Mouse (Mus musculus) heart, embryonic 10.5 days (tissue): ENCODE data around the gene Rarg. TPM values are rescaled to one million over a fixed set of nuclear protein-coding genes. Genes with fewer than 3 reads are reported as not detected.

ENCODE experiments used
- DNase-seq: peaks from one replicate; pipeline ENCODE4 v3.0.0-alpha.2; 2017; ENCODE audit warnings: low spot score
- H3K27ac ChIP-seq: fragments of 300-500 bp; sonication (generic); 2 replicates; pipeline ENCODE4 v1.5.1; 2016; ENCODE audit warnings: mild to moderate bottlenecking
- H3K27me3 ChIP-seq: fragments of 300-500 bp; sonication (generic); 2 replicates; pipeline ENCODE4 v1.6.1; 2016; ENCODE audit warnings: mild to moderate bottlenecking; ENCODE audit not compliant: poor library complexity, insufficient read depth, severe bottlenecking
- H3K36me3 ChIP-seq: fragments of 300-500 bp; sonication (generic); 2 replicates; pipeline ENCODE4 v1.6.1; 2016; ENCODE audit warnings: mild to moderate bottlenecking, moderate library complexity
- H3K4me1 ChIP-seq: fragments of 300-500 bp; sonication (generic); 2 replicates; pipeline ENCODE4 v1.6.1; 2016; ENCODE audit warnings: mild to moderate bottlenecking
- H3K4me3 ChIP-seq: fragments of 300-500 bp; sonication (generic); 2 replicates; pipeline ENCODE4 v1.5.1; 2016; ENCODE audit warnings: mild to moderate bottlenecking, moderate library complexity
- H3K9me3 ChIP-seq: fragments of 300-500 bp; sonication (generic); 2 replicates; pipeline ENCODE4 v1.6.1; 2016; ENCODE audit warnings: mild to moderate bottlenecking, moderate library complexity
- WGBS: fragments of 180-500 bp; shearing (Covaris S2); methylation state at CpG from one replicate; pipeline ENCODE4 v1.1.7; 2016; 5-methylcytosine and 5-hydroxymethylcytosine counted together
- polyA plus RNA-seq: library from polyadenylated mRNA; unstranded; fragments of >200 nt; fragmentation: Nextera tagmentation; extraction: Ambion mirVana; gene quantifications from 2 replicates; pipeline ENCODE4 v1.2.1, GENCODE M21; 2016

The Rarg gene
- polyA plus RNA-seq, 1 experiment from 2014 or later: 17.3 TPM

GRCm38 (mm10) chr15:102224186-102224991, 32.9 kb downstream of the Rarg start:
- 3% methylated on average over 43 of the region's 43 CpGs for WGBS
- H3K4me1 ChIP-seq: peaks cover 15% of the 10 kb centered on the region
- peaks cover 34% of the 10 kb centered on the region for H3K27me3 ChIP-seq
- no peaks in the 10 kb centered on the region for H3K9me3 ChIP-seq
- peak overlapping the region; percentile 47; the same call in 1 of the 2 replicates for H3K27ac ChIP-seq
- peak; percentile 87 for DNase-seq
- H3K36me3 ChIP-seq: no peaks in the 10 kb centered on the region
- H3K4me3 ChIP-seq: peak overlapping the region; percentile 63

- 58% methylated on average over 10 of the region's 10 CpGs for WGBS
- Histone ChIP-seq H3K4me3 (no peak overlapping the region), H3K27ac (no peak overlapping the region), H3K4me1 (peaks cover 16% of the 10 kb centered on the region), H3K36me3 (peaks cover 4% of the 10 kb centered on the region), H3K27me3 (peaks cover 31% of the 10 kb centered on the region), H3K9me3 (no peaks in the 10 kb centered on the region)
- no peak for DNase-seq
Observed at GRCm38 (mm10) chr15:102222386-102222785, 34.9 kb downstream of the Rarg start.

- DNase-seq: no peak
- 77% methylated on average over 7 of the region's 7 CpGs for WGBS
- Histone ChIP-seq H3K27ac (peak overlapping the region; percentile 36; the same call in 1 of the 2 replicates), H3K36me3 (peaks cover 51% of the 10 kb centered on the region), H3K4me1 (peaks cover 18% of the 10 kb centered on the region), H3K27me3 (peaks cover 6% of the 10 kb centered on the region), H3K4me3 (no peak overlapping the region), H3K9me3 (no peaks in the 10 kb centered on the region)
Observed at GRCm38 (mm10) chr15:102217325-102217724, 40.0 kb downstream of the Rarg start.

GRCm38 (mm10) chr15:102216459-102217228, 40.7 kb downstream of the Rarg start:
- Histone ChIP-seq H3K9me3 (no peaks in the 10 kb centered on the region), H3K27me3 (no peaks in the 10 kb centered on the region), H3K27ac (peak overlapping the region; percentile 6; the same call in 1 of the 2 replicates), H3K4me3 (no peak overlapping the region), H3K36me3 (peaks cover 57% of the 10 kb centered on the region), H3K4me1 (peaks cover 22% of the 10 kb centered on the region)
- 81% methylated on average over 16 of the region's 16 CpGs for WGBS
- DNase-seq: no peak

GRCm38 (mm10) chr15:102215624-102216023, 41.7 kb downstream of the Rarg start:
- no peak overlapping the region for H3K27ac ChIP-seq
- H3K4me1 ChIP-seq: peaks cover 24% of the 10 kb centered on the region
- H3K9me3 ChIP-seq: no peaks in the 10 kb centered on the region
- DNase-seq: no peak
- no peaks in the 10 kb centered on the region for H3K27me3 ChIP-seq
- H3K36me3 ChIP-seq: peaks cover 65% of the 10 kb centered on the region
- WGBS: 77% methylated on average over 6 of the region's 6 CpGs
- no peak overlapping the region for H3K4me3 ChIP-seq

- Histone ChIP-seq H3K27me3 (no peaks in the 10 kb centered on the region), H3K9me3 (no peaks in the 10 kb centered on the region), H3K4me1 (peaks cover 24% of the 10 kb centered on the region), H3K36me3 (peaks cover 80% of the 10 kb centered on the region), H3K27ac (no peak overlapping the region), H3K4me3 (no peak overlapping the region)
- DNase-seq: no peak
- 40% methylated on average over 2 of the region's 2 CpGs for WGBS
Observed at GRCm38 (mm10) chr15:102214132-102214531, 43.2 kb downstream of the Rarg start.

- Histone ChIP-seq H3K36me3 (peaks cover 94% of the 10 kb centered on the region), H3K27ac (0 out of 2 replicates have a peak overlapping the region, but pooled peaks have one; percentile 2), H3K9me3 (no peaks in the 10 kb centered on the region), H3K4me3 (no peak overlapping the region), H3K27me3 (no peaks in the 10 kb centered on the region), H3K4me1 (peaks cover 18% of the 10 kb centered on the region)
- 74% methylated on average over 6 of the region's 6 CpGs for WGBS
- no peak for DNase-seq
Observed at GRCm38 (mm10) chr15:102211895-102212294, 45.4 kb downstream of the Rarg start.

GRCm38 (mm10) chr15:102210816-102211215, 46.5 kb downstream of the Rarg start:
- no peak for DNase-seq
- Histone ChIP-seq H3K9me3 (no peaks in the 10 kb centered on the region), H3K27me3 (no peaks in the 10 kb centered on the region), H3K4me1 (peaks cover 9% of the 10 kb centered on the region), H3K36me3 (peaks cover 93% of the 10 kb centered on the region), H3K4me3 (no peak overlapping the region), H3K27ac (no peak overlapping the region)
- WGBS: 93% methylated on average over 4 of the region's 4 CpGs

GRCm38 (mm10) chr15:102209114-102209513, 48.2 kb downstream of the Rarg start:
- no peaks in the 10 kb centered on the region for H3K9me3 ChIP-seq
- no peak overlapping the region for H3K4me3 ChIP-seq
- WGBS: 92% methylated on average over 8 of the region's 8 CpGs
- H3K27ac ChIP-seq: no peak overlapping the region
- H3K4me1 ChIP-seq: peaks cover 25% of the 10 kb centered on the region
- H3K27me3 ChIP-seq: no peaks in the 10 kb centered on the region
- no peak for DNase-seq
- peaks cover 91% of the 10 kb centered on the region for H3K36me3 ChIP-seq

GRCm38 (mm10) chr15:102208092-102208561, 49.2 kb downstream of the Rarg start:
- Histone ChIP-seq H3K4me3 (no peak overlapping the region), H3K36me3 (peaks cover 82% of the 10 kb centered on the region), H3K27ac (no peak overlapping the region), H3K4me1 (peaks cover 25% of the 10 kb centered on the region), H3K27me3 (no peaks in the 10 kb centered on the region), H3K9me3 (no peaks in the 10 kb centered on the region)
- WGBS: 89% methylated on average over 9 of the region's 9 CpGs
- no peak for DNase-seq

- no peak for DNase-seq
- H3K36me3 ChIP-seq: peaks cover 74% of the 10 kb centered on the region
- H3K27me3 ChIP-seq: no peaks in the 10 kb centered on the region
- H3K4me3 ChIP-seq: no peak overlapping the region
- H3K9me3 ChIP-seq: no peaks in the 10 kb centered on the region
- H3K27ac ChIP-seq: no peak overlapping the region
- H3K4me1 ChIP-seq: peaks cover 30% of the 10 kb centered on the region
- 79% methylated on average over 3 of the region's 3 CpGs for WGBS
Observed at GRCm38 (mm10) chr15:102207351-102207750, 50.0 kb downstream of the Rarg start.

GRCm38 (mm10) chr15:102205779-102206178, 51.5 kb downstream of the Rarg start:
- H3K27me3 ChIP-seq: no peaks in the 10 kb centered on the region
- H3K4me1 ChIP-seq: peaks cover 29% of the 10 kb centered on the region
- H3K9me3 ChIP-seq: no peaks in the 10 kb centered on the region
- no peak for DNase-seq
- H3K27ac ChIP-seq: peak overlapping the region; percentile 59; the same call in 1 of the 2 replicates
- peak overlapping the region; percentile 93 for H3K4me3 ChIP-seq
- 61% methylated on average over 8 of the region's 8 CpGs for whole genome bisulfite sequencing
- peaks cover 60% of the 10 kb centered on the region for H3K36me3 ChIP-seq
